Mouse (Mus musculus): ENCODE data around the gene Fads3. TPM values are rescaled to one million over a fixed set of nuclear protein-coding genes. Genes with fewer than 3 reads are reported as not detected.
A peak's percentile ranks its signal among the peaks of the same experiment; 100 is the strongest.

The Fads3 gene
- total and polyA plus RNA-seq, 2 experiments from 2014 or later: 23.3 to 106 TPM

- no peak for ATAC-seq (ENCODE audit: insufficient read depth, low read depth)
- no peaks in the 10 kb centered on the region for H3K36me3 ChIP-seq (replicated peaks; ENCODE audit: control insufficient read depth, insufficient read depth, low read length)
- H3K4me1 ChIP-seq (ENCODE audit: control insufficient read depth, insufficient read depth): peaks cover 18% of the 10 kb centered on the region; the same call in 1 of the 2 replicates
- DNase-seq (ENCODE audit: low spot score): no peak
- no peaks in the 10 kb centered on the region for H3K27me3 ChIP-seq (ENCODE audit: control insufficient read depth, insufficient read depth, low read length)
- H3K27ac ChIP-seq (ENCODE audit: low read depth): no peak overlapping the region
- no peak overlapping the region for H3K4me3 ChIP-seq (ENCODE audit: low read depth, low read length)
- H3K9ac ChIP-seq (replicated peaks; ENCODE audit: low read depth, low read length): no peak overlapping the region
- TF ChIP-seq EP300 (IDR thresholded peaks at IDR 0.05; ENCODE audit: low read depth): no peak
- no peaks in the 10 kb centered on the region for H3K9me3 ChIP-seq (replicated peaks; ENCODE audit: control insufficient read depth, low read length)
- 77% methylated on average over 4 of the region's 4 CpGs for WGBS
- H3K4me2 ChIP-seq (ENCODE audit: low read depth, low read length): no peak overlapping the region
Observed at GRCm38 (mm10) chr19:10016151-10016550, 25.2 kb upstream of the Fads3 start.

- peaks cover 21% of the 10 kb centered on the region; the same call in 1 of the 2 replicates for H3K4me1 ChIP-seq (ENCODE audit: control insufficient read depth, insufficient read depth)
- no peak for TF ChIP-seq EP300 (IDR thresholded peaks at IDR 0.05; ENCODE audit: low read depth)
- TF ChIP-seq CTCF (IDR thresholded peaks at IDR 0.05; ENCODE audit: low read depth): no peak
- H3K27me3 ChIP-seq (ENCODE audit: control insufficient read depth, insufficient read depth, low read length): no peaks in the 10 kb centered on the region
- no peaks in the 10 kb centered on the region for H3K36me3 ChIP-seq (replicated peaks; ENCODE audit: control insufficient read depth, insufficient read depth, low read length)
- peak; percentile 95 for ATAC-seq (ENCODE audit: insufficient read depth, low read depth)
- 7% methylated on average over 44 of the region's 44 CpGs for WGBS
- H3K4me3 ChIP-seq (ENCODE audit: low read depth, low read length): peak overlapping the region; percentile 57
- peak overlapping the region; percentile 57 for H3K27ac ChIP-seq (ENCODE audit: low read depth)
- peak overlapping the region; percentile 88 for H3K4me2 ChIP-seq (ENCODE audit: low read depth, low read length)
- peak overlapping the region; percentile 62 for H3K9ac ChIP-seq (replicated peaks; ENCODE audit: low read depth, low read length)
- peak; percentile 91 for DNase-seq (ENCODE audit: low spot score)
- no peaks in the 10 kb centered on the region for H3K9me3 ChIP-seq (replicated peaks; ENCODE audit: control insufficient read depth, low read length)
Observed at GRCm38 (mm10) chr19:10017637-10018526, 23.5 kb upstream of the Fads3 start.

GRCm38 (mm10) chr19:10018527-10018818 lies 22.9 kb upstream of the Fads3 start:
- ATAC-seq (ENCODE audit: insufficient read depth, low read depth): peak; percentile 24
- no peaks in the 10 kb centered on the region for H3K27me3 ChIP-seq (ENCODE audit: control insufficient read depth, insufficient read depth, low read length)
- 0% methylated on average over 3 of the region's 3 CpGs for WGBS
- H3K36me3 ChIP-seq (replicated peaks; ENCODE audit: control insufficient read depth, insufficient read depth, low read length): no peaks in the 10 kb centered on the region
- peak overlapping the region; percentile 57 for H3K4me3 ChIP-seq (ENCODE audit: low read depth, low read length)
- DNase-seq (ENCODE audit: low spot score): no peak
- no peaks in the 10 kb centered on the region for H3K9me3 ChIP-seq (replicated peaks; ENCODE audit: control insufficient read depth, low read length)
- H3K4me2 ChIP-seq (ENCODE audit: low read depth, low read length): peak overlapping the region; percentile 88
- H3K4me1 ChIP-seq (ENCODE audit: control insufficient read depth, insufficient read depth): peaks cover 17% of the 10 kb centered on the region; the same call in 1 of the 2 replicates
- H3K9ac ChIP-seq (replicated peaks; ENCODE audit: low read depth, low read length): peak overlapping the region; percentile 62
- TF ChIP-seq CTCF (IDR thresholded peaks at IDR 0.05; ENCODE audit: low read depth) (no peak), EP300 (IDR thresholded peaks at IDR 0.05; ENCODE audit: low read depth) (no peak)
- peak overlapping the region; percentile 57 for H3K27ac ChIP-seq (ENCODE audit: low read depth)

GRCm38 (mm10) chr19:10019214-10019760 lies 22.1 kb upstream of the Fads3 start:
- Histone ChIP-seq H3K36me3 (replicated peaks; ENCODE audit: control insufficient read depth, insufficient read depth, low read length) (no peaks in the 10 kb centered on the region), H3K4me3 (ENCODE audit: low read depth, low read length) (peak overlapping the region; percentile 57), H3K4me1 (ENCODE audit: control insufficient read depth, insufficient read depth) (peaks cover 18% of the 10 kb centered on the region; the same call in 1 of the 2 replicates), H3K9ac (replicated peaks; ENCODE audit: low read depth, low read length) (peak overlapping the region; percentile 62), H3K4me2 (ENCODE audit: low read depth, low read length) (peak overlapping the region; percentile 88), H3K27ac (ENCODE audit: low read depth) (no peak overlapping the region), H3K27me3 (ENCODE audit: control insufficient read depth, insufficient read depth, low read length) (no peaks in the 10 kb centered on the region), H3K9me3 (replicated peaks; ENCODE audit: control insufficient read depth, low read length) (no peaks in the 10 kb centered on the region)
- TF ChIP-seq CTCF (IDR thresholded peaks at IDR 0.05; ENCODE audit: low read depth): no peak
- TF ChIP-seq EP300 (IDR thresholded peaks at IDR 0.05; ENCODE audit: low read depth): no peak
- ATAC-seq (ENCODE audit: insufficient read depth, low read depth) (no peak), DNase-seq (ENCODE audit: low spot score) (no peak)
- WGBS: 79% methylated on average over 4 of the region's 4 CpGs

GRCm38 (mm10) chr19:10021981-10022380 lies 19.4 kb upstream of the Fads3 start:
- Histone ChIP-seq H3K4me3 (ENCODE audit: low read depth, low read length) (no peak overlapping the region), H3K4me1 (ENCODE audit: control insufficient read depth, insufficient read depth) (peaks cover 30% of the 10 kb centered on the region), H3K9me3 (replicated peaks; ENCODE audit: control insufficient read depth, low read length) (no peaks in the 10 kb centered on the region), H3K9ac (replicated peaks; ENCODE audit: low read depth, low read length) (no peak overlapping the region), H3K27me3 (ENCODE audit: control insufficient read depth, insufficient read depth, low read length) (no peaks in the 10 kb centered on the region), H3K4me2 (ENCODE audit: low read depth, low read length) (no peak overlapping the region), H3K36me3 (replicated peaks; ENCODE audit: control insufficient read depth, insufficient read depth, low read length) (no peaks in the 10 kb centered on the region), H3K27ac (ENCODE audit: low read depth) (no peak overlapping the region)
- TF ChIP-seq CTCF (IDR thresholded peaks at IDR 0.05; ENCODE audit: low read depth) (no peak), EP300 (IDR thresholded peaks at IDR 0.05; ENCODE audit: low read depth) (no peak)
- ATAC-seq (ENCODE audit: insufficient read depth, low read depth): no peak
- 83% methylated on average over 2 of the region's 2 CpGs for WGBS
- no peak for DNase-seq (ENCODE audit: low spot score)

All from heart, postnatal 0 days (tissue).